Mouse (Mus musculus) heart, embryonic 14.5 days (tissue): ENCODE results near the gene Rgs2. TPM values are rescaled to one million over a fixed set of nuclear protein-coding genes. Genes with fewer than 3 reads are reported as not detected.

ENCODE experiments used
- ATAC-seq: fragments of 200-750 bp; cut with Nextera tagmentation; 2 replicates; pipeline ENCODE4 v1.8.0; 2017; ENCODE audit warnings: low read depth, moderate TSS enrichment; ENCODE audit not compliant: insufficient number of reproducible peaks, insufficient read depth, low FRiP score
- H3K27ac ChIP-seq, 2 experiments: fragments of 200-500 bp in 1 of 2; fragments of 300-500 bp in 1 of 2; sonication (generic) in 1 of 2; replicated peaks in 1 of 2; 2 replicates each; pipeline ENCODE4 v1.5.1; 2012 to 2014; ENCODE audit warnings: low read depth in 2 of 2, low read length in 2 of 2, control low read depth in 1 of 2, mild to moderate bottlenecking in 1 of 2, mixed read lengths in 1 of 2; ENCODE audit not compliant: control insufficient read depth in 1 of 2, insufficient read depth in 1 of 2
- H3K27me3 ChIP-seq: fragments of 300-500 bp; sonication (generic); 2 replicates; pipeline ENCODE4 v1.6.1; 2014; ENCODE audit warnings: mild to moderate bottlenecking, low read length, control low read depth; ENCODE audit not compliant: control insufficient read depth, insufficient read depth
- H3K36me3 ChIP-seq: fragments of 300-500 bp; sonication (generic); 2 replicates; pipeline ENCODE4 v1.6.1; 2014; ENCODE audit warnings: mild to moderate bottlenecking, control low read depth, low read length, mixed read lengths; ENCODE audit not compliant: control insufficient read depth, insufficient read depth
- H3K4me1 ChIP-seq, 2 experiments: fragments of 200-500 bp in 1 of 2; fragments of 300-500 bp in 1 of 2; sonication (generic) in 1 of 2; 2 replicates each; pipeline ENCODE4 v1.6.1; 2012 to 2014; ENCODE audit warnings: low read length in 2 of 2, control low read depth in 1 of 2, mixed read lengths in 1 of 2; ENCODE audit not compliant: control insufficient read depth in 2 of 2, insufficient read depth in 2 of 2
- H3K4me2 ChIP-seq: fragments of 300-500 bp; sonication (generic); 2 replicates; pipeline ENCODE4 v1.6.1; 2014; ENCODE audit warnings: mild to moderate bottlenecking, low read length
- H3K4me3 ChIP-seq, 2 experiments: fragments of 200-500 bp in 1 of 2; fragments of 300-500 bp in 1 of 2; sonication (generic) in 1 of 2; 2 replicates each; pipeline ENCODE4 v1.5.1; 2012 to 2014; ENCODE audit warnings: low read length in 2 of 2, mild to moderate bottlenecking in 2 of 2, control low read depth in 1 of 2, low read depth in 1 of 2, moderate library complexity in 1 of 2; ENCODE audit not compliant: control insufficient read depth in 1 of 2, insufficient read depth in 1 of 2
- H3K9ac ChIP-seq: fragments of 300-500 bp; sonication (generic); 2 replicates; pipeline ENCODE4 v1.6.1; 2014; ENCODE audit warnings: mild to moderate bottlenecking, low read length
- H3K9me3 ChIP-seq: fragments of 300-500 bp; sonication (generic); 2 replicates; pipeline ENCODE4 v1.6.1; 2016; ENCODE audit warnings: low read length, control low read depth; ENCODE audit not compliant: control insufficient read depth
- WGBS: fragments of 180-500 bp; shearing (Covaris S2); extraction: QIAGEN DNeasy Blood & Tissue Kit; methylation state at CpG from one replicate; pipeline ENCODE4 v1.1.7; 2014; 5-methylcytosine and 5-hydroxymethylcytosine counted together
- polyA plus RNA-seq: library from polyadenylated mRNA; unstranded; fragments of >200 nt; fragmentation: Nextera tagmentation; extraction: Ambion mirVana; gene quantifications from 2 replicates; pipeline ENCODE4 v1.2.1, GENCODE M21; 2014

Gene Rgs2
- polyA plus RNA-seq, 1 experiment from 2014 or later = 19.8 TPM

GRCm38 (mm10) chr1:144013913-144014312 is 10.0 kb upstream of the Rgs2 start:
- Histone ChIP-seq H3K9ac (no peak overlapping the region), H3K4me2 (no peak overlapping the region), H3K36me3 (no peaks in the 10 kb centered on the region), H3K4me3 (no peak overlapping the region), H3K4me1 (peaks cover 2 to 5% of the 10 kb centered on the region in 2 experiments; a peak in 2 of 4 replicates), H3K27ac (no peak overlapping the region), H3K27me3 (no peaks in the 10 kb centered on the region), H3K9me3 (no peaks in the 10 kb centered on the region)
- ATAC-seq = no peak

DNA sequence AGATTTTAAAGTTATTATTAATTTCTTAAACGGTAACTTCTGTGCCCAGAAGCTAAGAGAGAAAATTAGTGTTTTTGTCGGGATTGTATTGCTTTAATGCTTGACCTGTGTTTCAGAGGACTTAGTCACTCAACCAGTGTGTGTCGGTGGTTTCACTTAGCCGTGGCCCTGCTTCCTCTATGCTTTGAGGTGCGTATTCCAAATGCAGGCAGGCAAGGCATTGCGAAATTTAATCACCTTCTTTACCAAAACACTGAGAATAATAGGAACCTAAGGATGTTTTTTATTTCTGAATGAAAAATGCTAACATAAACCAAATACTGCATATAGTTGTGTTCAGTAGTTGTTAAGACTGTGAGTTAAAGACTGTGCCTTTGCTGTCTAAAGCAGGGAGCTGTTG is 3.4 kb upstream of the Rgs2 start:
- H3K9me3 ChIP-seq = no peaks in the 10 kb centered on the region
- no peak overlapping the region for H3K9ac ChIP-seq
- no peak overlapping the region for H3K4me3 ChIP-seq
- no peaks in the 10 kb centered on the region for H3K36me3 ChIP-seq
- WGBS = 74% methylated on average over 6 of the region's 6 CpGs
- no peaks in the 10 kb centered on the region for H3K27me3 ChIP-seq
- no peak overlapping the region for H3K4me2 ChIP-seq
- H3K27ac ChIP-seq = no peak overlapping the region
- H3K4me1 ChIP-seq = peaks cover 0 to 3% of the 10 kb centered on the region in 2 experiments; a peak in 2 of 4 replicates
- no peak for ATAC-seq

GRCm38 (mm10) chr1:144006542-144006941 is 2.6 kb upstream of the Rgs2 start:
- Histone ChIP-seq H3K9ac (peak overlapping the region; percentile 25; the same call in 1 of the 2 replicates), H3K4me3 (peak overlapping the region; percentile 20 to 27; a peak in 3 of 4 replicates), H3K27me3 (no peaks in the 10 kb centered on the region), H3K9me3 (no peaks in the 10 kb centered on the region), H3K4me1 (peaks cover 0 to 3% of the 10 kb centered on the region in 2 experiments; a peak in 2 of 4 replicates), H3K4me2 (peak overlapping the region; percentile 57), H3K36me3 (peaks cover 7% of the 10 kb centered on the region), H3K27ac (no peak overlapping the region)
- no peak for ATAC-seq
- 2% methylated on average over 8 of the region's 8 CpGs for WGBS

- Histone ChIP-seq H3K9ac (no peak overlapping the region), H3K4me1 (peaks cover 0 to 3% of the 10 kb centered on the region in 2 experiments; a peak in 2 of 4 replicates), H3K4me2 (no peak overlapping the region), H3K27me3 (no peaks in the 10 kb centered on the region), H3K4me3 (no peak overlapping the region), H3K27ac (no peak overlapping the region), H3K9me3 (no peaks in the 10 kb centered on the region), H3K36me3 (peaks cover 16% of the 10 kb centered on the region)
- ATAC-seq = no peak
Measured at GRCm38 (mm10) chr1:144005648-144006047, 1.7 kb upstream of the Rgs2 start.

DNA sequence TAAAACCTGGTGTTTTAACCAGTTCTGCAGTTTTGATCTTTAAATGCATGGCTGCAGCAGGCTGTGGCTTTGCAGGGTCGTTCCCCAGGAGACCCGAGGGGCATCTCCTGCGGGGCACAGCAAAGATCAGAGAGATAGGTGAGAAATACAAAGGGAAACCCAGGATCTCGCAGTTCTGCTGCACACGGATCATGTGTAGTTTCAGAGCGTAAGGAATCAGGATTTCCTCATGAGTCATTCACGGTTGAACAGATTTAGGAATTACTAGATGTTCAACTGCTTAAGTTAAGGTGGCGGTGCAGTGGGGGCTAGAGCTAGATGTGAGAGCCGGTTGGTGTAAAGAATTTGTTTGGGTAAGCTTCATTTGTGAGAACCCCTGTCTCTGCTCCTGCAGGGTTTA is 780 bp upstream of the Rgs2 start:
- ATAC-seq = no peak
- Histone ChIP-seq H3K27me3 (no peaks in the 10 kb centered on the region), H3K9me3 (no peaks in the 10 kb centered on the region), H3K36me3 (peaks cover 16% of the 10 kb centered on the region), H3K27ac (peak overlapping the region; percentile 15 to 69; a peak in 3 of 4 replicates), H3K9ac (peak overlapping the region; percentile 77), H3K4me1 (peaks cover 0 to 3% of the 10 kb centered on the region in 2 experiments; a peak in 2 of 4 replicates), H3K4me3 (peak overlapping the region; percentile 75 to 96), H3K4me2 (peak overlapping the region; percentile 95)
- WGBS = 2% methylated on average over 9 of the region's 9 CpGs

GRCm38 (mm10) chr1:144003416-144003815 is 545 bp downstream of the Rgs2 start:
- Histone ChIP-seq H3K9me3 (no peaks in the 10 kb centered on the region), H3K9ac (peak overlapping the region; percentile 85), H3K4me1 (peaks cover 2 to 3% of the 10 kb centered on the region in 2 experiments; a peak in 2 of 4 replicates), H3K4me2 (peak overlapping the region; percentile 95), H3K4me3 (peak overlapping the region; percentile 75 to 96), H3K27ac (peak overlapping the region; percentile 62 to 74), H3K36me3 (peaks cover 16% of the 10 kb centered on the region), H3K27me3 (no peaks in the 10 kb centered on the region)
- 11% methylated on average over 10 of the region's 10 CpGs for WGBS
- 0 out of 2 replicates have a peak, but pooled peaks have one; percentile 7 for ATAC-seq

- H3K4me1 ChIP-seq = peaks cover 2 to 3% of the 10 kb centered on the region in 2 experiments; a peak in 2 of 4 replicates
- H3K36me3 ChIP-seq = peaks cover 16% of the 10 kb centered on the region
- WGBS = 68% methylated on average over 4 of the region's 4 CpGs
- H3K9ac ChIP-seq = peak overlapping the region; percentile 85
- no peak overlapping the region for H3K27ac ChIP-seq
- no peaks in the 10 kb centered on the region for H3K27me3 ChIP-seq
- no peaks in the 10 kb centered on the region for H3K9me3 ChIP-seq
- H3K4me2 ChIP-seq = peak overlapping the region; percentile 95
- no peak for ATAC-seq
- H3K4me3 ChIP-seq = peak overlapping the region in 1 of 2 experiments; percentile 75; a peak in 2 of 4 replicates
Measured at GRCm38 (mm10) chr1:144002715-144003066, 1.3 kb downstream of the Rgs2 start.
